Mouse (Mus musculus) intestine, embryonic 15.5 days (tissue): ENCODE data around the gene Dhx37. TPM values are rescaled to one million over a fixed set of nuclear protein-coding genes. Genes with fewer than 3 reads are reported as not detected.
A peak's percentile ranks its signal among the peaks of the same experiment; 100 is the strongest.
"Not testable (repeated sequence)": the region's sequence is repeated elsewhere in the genome, so short reads cannot be mapped to it uniquely, and the experiment has no call there.

Source experiments
- ATAC-seq: fragments of 200-750 bp; cut with Nextera tagmentation; 2 replicates; pipeline ENCODE4 v1.8.0; 2017; ENCODE audit warnings: moderate TSS enrichment, moderate library complexity
- H3K27ac ChIP-seq: fragments of 300-500 bp; sonication (generic); 2 replicates; pipeline ENCODE4 v1.5.1; 2015; ENCODE audit warnings: mild to moderate bottlenecking, inconsistent platforms
- H3K27me3 ChIP-seq: fragments of 300-500 bp; sonication (generic); replicated peaks from 2 replicates; pipeline ENCODE4 v1.6.1; 2015; ENCODE audit warnings: inconsistent platforms
- H3K36me3 ChIP-seq: fragments of 300-500 bp; sonication (generic); 2 replicates; pipeline ENCODE4 v1.6.1; 2015; ENCODE audit warnings: inconsistent platforms
- H3K4me1 ChIP-seq: fragments of 300-500 bp; sonication (generic); replicated peaks from 2 replicates; pipeline ENCODE4 v1.6.1; 2015; ENCODE audit warnings: inconsistent platforms
- H3K4me2 ChIP-seq: fragments of 300-500 bp; sonication (generic); replicated peaks from 2 replicates; pipeline ENCODE4 v1.6.1; 2015; ENCODE audit warnings: mild to moderate bottlenecking, inconsistent platforms
- H3K4me3 ChIP-seq: fragments of 300-500 bp; sonication (generic); replicated peaks from 2 replicates; pipeline ENCODE4 v1.5.1; 2015; ENCODE audit warnings: inconsistent platforms
- H3K9ac ChIP-seq: fragments of 300-500 bp; sonication (generic); 2 replicates; pipeline ENCODE4 v1.6.1; 2015; ENCODE audit warnings: inconsistent platforms
- H3K9me3 ChIP-seq: fragments of 300-500 bp; sonication (generic); 2 replicates; pipeline ENCODE4 v1.6.1; 2016; ENCODE audit warnings: inconsistent platforms
- WGBS: fragments of 180-500 bp; shearing (Covaris S2); methylation state at CpG from one replicate; pipeline ENCODE4 v1.1.7; 2015; 5-methylcytosine and 5-hydroxymethylcytosine counted together
- polyA plus RNA-seq: library from polyadenylated mRNA; unstranded; fragments of >200 nt; fragmentation: Nextera tagmentation; extraction: Ambion mirVana; gene quantifications from 2 replicates; pipeline ENCODE4 v1.2.1, GENCODE M21; 2015

Gene Dhx37
- polyA plus RNA-seq, 1 experiment from 2014 or later = 10.7 TPM

DNA sequence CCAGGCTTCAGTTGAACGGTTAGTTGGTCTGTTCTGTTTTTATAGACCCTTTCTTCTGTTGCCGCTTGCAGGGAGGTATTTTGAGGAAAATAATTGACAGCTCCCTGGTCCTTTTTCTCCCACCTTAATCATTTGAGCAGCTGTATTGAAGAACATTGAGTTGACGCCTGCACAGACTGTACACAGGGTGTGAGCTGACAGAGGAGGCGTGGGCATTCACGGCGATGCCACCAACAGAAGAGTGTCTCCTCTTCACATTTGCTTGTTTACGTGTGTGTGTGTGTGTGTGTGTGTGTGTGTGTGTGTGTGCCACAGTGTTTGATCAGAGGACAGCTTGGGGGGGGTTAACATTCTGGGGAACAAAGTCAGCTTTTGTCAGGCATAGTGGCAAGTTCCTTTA, 12.4 kb upstream of the Dhx37 start:
- 0 out of 2 replicates have a peak, but pooled peaks cover 4% of the 10 kb centered on the region for H3K36me3 ChIP-seq
- 79% methylated on average over 7 of the region's 7 CpGs for WGBS
- no peak overlapping the region for H3K4me2 ChIP-seq
- ATAC-seq = no peak
- no peak overlapping the region for H3K27ac ChIP-seq
- no peak overlapping the region for H3K4me3 ChIP-seq
- 0 out of 2 replicates have a peak, but pooled peaks cover 7% of the 10 kb centered on the region for H3K4me1 ChIP-seq
- no peaks in the 10 kb centered on the region for H3K27me3 ChIP-seq
- H3K9me3 ChIP-seq = no peaks in the 10 kb centered on the region
- H3K9ac ChIP-seq = no peak overlapping the region

DNA sequence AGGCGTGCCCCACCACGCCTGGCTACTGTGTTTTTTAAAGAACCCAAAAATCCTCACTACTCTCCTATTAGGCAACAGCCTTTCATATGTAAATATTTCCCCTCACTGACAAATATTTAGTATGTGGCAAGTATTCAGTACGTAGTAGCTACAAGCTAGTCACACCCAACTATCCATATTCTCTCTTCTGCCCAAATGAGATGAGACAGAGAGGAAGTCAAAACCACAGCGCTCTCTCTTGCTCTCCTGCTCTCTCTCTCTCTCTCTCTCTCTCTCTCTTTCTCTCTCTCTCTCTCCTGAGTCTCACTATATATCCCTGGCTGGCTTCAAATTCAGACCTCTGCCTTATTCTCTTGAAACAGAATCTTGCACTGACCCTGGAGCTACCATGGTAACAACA, 10.6 kb upstream of the Dhx37 start:
- ATAC-seq = no peak
- no peak overlapping the region for H3K4me2 ChIP-seq
- H3K36me3 ChIP-seq = 0 out of 2 replicates have a peak, but pooled peaks cover 3% of the 10 kb centered on the region
- no peak overlapping the region for H3K27ac ChIP-seq
- 0 out of 2 replicates have a peak, but pooled peaks cover 7% of the 10 kb centered on the region for H3K4me1 ChIP-seq
- 77% methylated on average over 4 of the region's 4 CpGs for WGBS
- no peaks in the 10 kb centered on the region for H3K27me3 ChIP-seq
- no peak overlapping the region for H3K9ac ChIP-seq
- H3K9me3 ChIP-seq = no peaks in the 10 kb centered on the region
- no peak overlapping the region for H3K4me3 ChIP-seq

DNA sequence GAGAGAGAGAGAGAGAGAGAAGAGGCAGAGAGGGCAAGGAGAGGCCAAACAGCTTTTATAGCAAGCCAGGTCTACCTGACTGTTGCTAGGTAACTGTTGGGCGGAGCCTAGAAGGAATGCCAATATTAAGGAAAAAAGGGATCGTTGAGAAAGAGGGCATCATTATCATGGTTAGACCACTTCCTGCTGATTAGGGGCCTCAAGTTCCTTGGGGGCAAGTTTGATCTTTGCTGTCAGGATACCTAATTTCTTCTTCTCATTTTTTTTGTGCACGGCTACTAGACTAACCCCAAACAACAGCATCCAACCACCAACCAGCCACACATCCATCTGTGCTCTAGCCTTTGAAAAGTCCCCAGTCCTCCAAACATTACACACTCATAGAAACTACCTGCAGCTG, 10.0 kb upstream of the Dhx37 start:
- no peak overlapping the region for H3K4me3 ChIP-seq
- no peak overlapping the region for H3K9ac ChIP-seq
- no peaks in the 10 kb centered on the region for H3K9me3 ChIP-seq
- no peaks in the 10 kb centered on the region for H3K27me3 ChIP-seq
- no peaks in the 10 kb centered on the region for H3K36me3 ChIP-seq
- WGBS = 78% methylated on average over 3 of the region's 3 CpGs
- H3K4me2 ChIP-seq = no peak overlapping the region
- H3K4me1 ChIP-seq = 0 out of 2 replicates have a peak, but pooled peaks cover 7% of the 10 kb centered on the region
- ATAC-seq = no peak
- H3K27ac ChIP-seq = no peak overlapping the region

DNA sequence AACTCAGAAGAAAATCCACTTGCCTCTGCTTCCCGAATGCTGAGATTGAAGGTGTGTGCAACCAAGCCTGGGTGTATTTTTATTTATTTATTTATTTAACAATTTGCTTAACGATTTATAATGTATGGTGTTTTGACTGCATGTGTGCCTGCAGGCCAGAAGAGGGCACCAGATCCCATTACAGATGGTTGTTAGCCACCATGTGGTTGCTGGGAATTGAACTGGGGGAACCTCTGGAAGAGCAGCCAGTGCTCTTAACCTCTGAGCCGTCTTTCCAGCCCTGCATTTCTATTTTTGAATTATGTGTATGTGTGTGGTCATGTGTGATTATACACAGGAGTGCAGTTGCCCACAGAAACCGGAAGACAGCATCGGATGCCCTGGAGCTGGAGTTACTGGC, 9.4 kb upstream of the Dhx37 start:
- Histone ChIP-seq H3K36me3 (no peaks in the 10 kb centered on the region), H3K27me3 (no peaks in the 10 kb centered on the region), H3K9me3 (no peaks in the 10 kb centered on the region), H3K27ac (no peak overlapping the region), H3K4me1 (0 out of 2 replicates have a peak, but pooled peaks cover 7% of the 10 kb centered on the region), H3K4me2 (no peak overlapping the region), H3K9ac (no peak overlapping the region), H3K4me3 (no peak overlapping the region)
- 85% methylated on average over 5 of the region's 5 CpGs for WGBS
- no peak for ATAC-seq

DNA sequence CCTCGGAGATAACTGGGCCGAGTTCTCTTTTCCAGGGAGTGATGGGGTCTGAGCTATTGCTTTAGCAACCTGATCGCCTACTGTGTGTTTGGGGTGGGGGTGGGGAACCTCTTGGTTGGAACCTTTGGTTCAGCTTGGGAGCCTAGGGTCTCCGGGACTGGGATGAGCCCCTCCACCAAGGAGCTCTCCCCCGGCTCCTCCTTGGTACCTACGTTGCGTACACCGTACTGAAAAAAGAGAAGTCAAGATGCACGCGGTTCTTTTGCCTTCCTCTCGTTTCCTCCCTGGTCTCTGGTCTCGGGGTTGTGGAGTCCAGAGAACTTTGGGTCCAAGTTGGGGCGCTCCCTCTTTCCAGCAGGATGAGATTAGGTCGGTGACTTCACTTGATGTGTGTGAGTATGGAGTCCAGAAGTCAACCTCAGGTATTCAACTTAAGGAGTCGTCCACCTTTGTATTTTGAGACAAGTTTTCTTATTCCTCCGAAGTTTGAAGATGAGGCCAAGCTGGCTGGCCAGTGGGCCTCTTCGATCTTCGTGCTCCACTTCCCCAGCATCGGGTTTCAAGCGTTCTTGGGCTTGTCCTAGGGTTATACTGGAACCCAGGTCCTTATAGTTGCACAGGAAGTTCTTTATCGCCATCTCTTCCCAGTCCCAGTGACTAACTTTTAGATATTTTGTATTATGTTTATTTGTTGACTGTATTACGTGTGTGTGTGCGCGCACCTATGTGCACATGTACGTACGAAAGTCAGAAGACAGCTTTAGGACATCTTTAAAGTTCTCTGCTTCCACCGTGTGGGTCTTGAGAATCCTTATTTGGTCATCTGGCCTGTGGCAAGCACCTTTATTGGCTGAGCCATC, 8.4 kb upstream of the Dhx37 start:
- WGBS = 20% methylated on average over 27 of the region's 27 CpGs
- H3K4me2 ChIP-seq = peak overlapping the region; percentile 84
- peak overlapping the region; percentile 95 for H3K9ac ChIP-seq
- no peaks in the 10 kb centered on the region for H3K9me3 ChIP-seq
- no peaks in the 10 kb centered on the region for H3K27me3 ChIP-seq
- H3K4me1 ChIP-seq = 0 out of 2 replicates have a peak, but pooled peaks cover 7% of the 10 kb centered on the region
- H3K27ac ChIP-seq = peak overlapping the region; percentile 88
- peak; percentile 18 for ATAC-seq
- peak overlapping the region; percentile 96 for H3K4me3 ChIP-seq
- no peaks in the 10 kb centered on the region for H3K36me3 ChIP-seq

DNA sequence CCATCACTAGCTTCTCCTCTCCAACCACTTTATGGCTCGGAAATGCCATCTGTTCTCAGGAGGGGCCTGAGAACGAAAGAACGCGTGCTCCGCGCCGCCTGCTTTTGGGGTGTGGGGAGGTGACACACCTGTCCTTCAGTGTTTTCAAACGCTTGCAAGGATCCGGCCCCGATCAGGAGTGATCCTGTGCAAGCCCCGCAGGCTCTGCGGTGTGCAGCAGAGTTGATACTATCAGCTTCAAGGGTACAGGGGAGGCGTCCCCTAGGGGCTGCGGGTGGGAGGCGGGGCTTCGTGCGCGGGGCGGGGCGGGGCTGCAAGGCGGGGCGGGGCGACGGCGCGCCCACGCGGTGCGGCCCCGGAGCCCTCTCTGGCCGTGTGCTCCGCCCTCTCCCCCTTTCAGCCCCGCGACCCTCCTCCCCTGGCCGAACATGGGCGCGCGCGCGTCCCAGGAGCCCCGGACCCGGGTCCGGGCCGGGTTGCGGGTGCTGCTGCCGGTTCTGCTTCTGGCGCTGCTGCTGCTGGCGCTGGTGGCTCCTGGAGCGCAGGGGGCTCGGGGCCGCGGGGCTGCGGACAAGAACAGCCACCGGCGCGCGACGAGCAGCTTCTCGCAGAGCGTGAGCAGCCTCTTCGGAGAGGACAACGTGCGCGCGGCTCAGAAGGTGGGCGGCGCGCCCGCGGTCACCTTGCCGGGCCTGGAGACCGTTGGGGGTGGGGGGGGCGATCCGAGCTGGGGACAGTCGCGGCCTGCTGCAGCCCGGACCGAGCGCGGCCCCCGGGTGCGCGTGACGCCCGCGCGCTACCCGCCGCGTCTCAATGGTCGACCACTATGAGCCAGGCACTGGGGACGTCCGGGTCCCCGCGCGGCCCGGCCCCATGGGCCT, 7.6 kb upstream of the Dhx37 start, which contains the start of gene Bri3bp:
Gene Bri3bp (plus strand): TSS at position 335 of the 881 bp plus-strand sequence.
- Histone ChIP-seq H3K4me3 (peak within 1 kb of the TSS; percentile 96), H3K9me3 (no peaks in the 10 kb centered on the region), H3K9ac (peak within 1 kb of the TSS; percentile 95), H3K4me2 (peak within 1 kb of the TSS; percentile 84), H3K36me3 (no peaks in the 10 kb centered on the region), H3K27me3 (no peaks in the 10 kb centered on the region), H3K27ac (peak within 1 kb of the TSS; percentile 88), H3K4me1 (0 out of 2 replicates have a peak, but pooled peaks cover 7% of the 10 kb centered on the region)
- ATAC-seq = peak; percentile 95
- WGBS = under 1% methylated on average over 86 of the region's 97 CpGs

DNA sequence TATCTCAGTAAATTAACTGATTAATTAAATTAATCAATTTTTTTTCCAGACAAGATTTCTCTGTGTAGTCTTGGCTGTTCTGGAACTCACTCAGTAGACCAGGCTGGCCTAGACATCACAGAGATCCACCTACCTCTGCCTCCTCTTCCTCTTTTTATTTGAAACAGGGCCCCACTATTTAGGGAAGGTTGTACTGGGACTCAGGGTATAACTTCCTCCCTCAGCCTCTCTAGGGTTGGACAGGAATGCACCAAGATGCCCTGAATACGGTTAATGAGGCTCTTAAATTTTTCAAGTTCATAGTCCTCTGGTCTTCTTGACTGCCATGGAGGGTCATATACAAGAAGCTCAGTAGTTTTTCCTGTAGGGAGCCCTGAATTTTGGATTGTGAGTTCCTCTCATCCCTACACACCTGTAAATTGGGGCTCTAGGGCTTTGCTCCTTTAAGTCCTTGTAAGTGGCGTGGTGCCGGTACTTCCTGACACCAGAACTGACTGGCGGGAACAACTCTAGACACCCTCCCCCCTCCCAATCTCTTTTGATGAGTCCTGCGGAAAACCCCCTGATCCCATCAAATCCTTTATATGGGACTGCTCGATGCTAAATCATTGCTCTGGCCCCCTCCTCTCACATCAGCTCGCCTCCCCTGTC, 6.8 kb upstream of the Dhx37 start:
- H3K36me3 ChIP-seq = no peaks in the 10 kb centered on the region
- H3K27me3 ChIP-seq = no peaks in the 10 kb centered on the region
- peak overlapping the region; percentile 95 for H3K9ac ChIP-seq
- H3K4me3 ChIP-seq = peak overlapping the region; percentile 96
- WGBS = 4% methylated on average over 7 of the region's 7 CpGs
- no peaks in the 10 kb centered on the region for H3K9me3 ChIP-seq
- H3K4me1 ChIP-seq = 0 out of 2 replicates have a peak, but pooled peaks cover 7% of the 10 kb centered on the region
- ATAC-seq = peak; percentile 18; the same call in 1 of the 2 replicates
- H3K4me2 ChIP-seq = peak overlapping the region; percentile 84
- H3K27ac ChIP-seq = peak overlapping the region; percentile 88

DNA sequence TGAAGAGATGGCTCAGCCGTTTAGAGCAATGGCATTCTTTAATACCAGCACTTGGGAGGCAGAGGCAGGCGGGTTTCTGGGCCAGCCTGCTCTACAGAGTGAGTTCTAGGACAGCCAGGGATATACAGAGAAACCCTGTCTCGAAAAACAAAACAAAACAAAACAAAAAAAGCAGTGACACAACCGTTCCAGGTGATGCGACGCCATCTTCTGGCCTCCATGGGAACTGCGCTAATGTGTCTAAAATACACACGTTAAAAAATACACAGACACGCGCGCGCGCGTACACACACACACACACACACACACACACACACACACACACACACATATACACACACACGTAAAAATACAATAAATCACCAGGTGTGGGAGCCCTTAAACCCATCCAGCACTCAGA, 426 bp upstream of the Dhx37 start:
- 57% methylated on average over 15 of the region's 15 CpGs for WGBS
- ATAC-seq = not testable (repeated sequence)

DNA sequence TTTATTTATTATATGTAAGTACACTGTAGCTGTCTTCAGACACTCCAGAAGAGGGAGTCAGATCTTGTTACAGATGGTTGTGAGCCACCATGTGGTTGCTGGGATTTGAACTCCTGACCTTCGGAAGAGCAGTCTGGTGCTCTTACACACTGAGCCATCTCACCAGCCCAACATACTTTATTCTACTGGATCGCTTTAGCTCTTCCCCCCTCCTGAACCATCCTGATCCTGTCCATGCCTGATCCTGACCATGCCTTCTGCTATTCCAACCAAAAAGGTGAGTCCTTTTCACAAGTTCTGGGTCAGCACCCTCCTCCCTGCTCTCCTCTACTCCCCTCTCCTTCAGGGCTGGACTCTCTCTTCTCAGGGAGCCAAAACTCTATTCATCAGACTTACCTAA, 1.6 kb downstream of the Dhx37 start:
- ATAC-seq, H3K4me3 ChIP-seq, H3K9ac ChIP-seq, H3K4me1 ChIP-seq, H3K27me3 ChIP-seq, H3K27ac ChIP-seq, H3K9me3 ChIP-seq: not testable (repeated sequence)
- Histone ChIP-seq H3K4me2 (peak overlapping the region; percentile 85; the same call in 1 of the 2 replicates), H3K36me3 (peaks cover 33% of the 10 kb centered on the region)
- WGBS = 88% methylated on average over 2 of the region's 2 CpGs

More for the DNA sequence above, 426 bp upstream of the Dhx37 start:
- H3K36me3 ChIP-seq = peaks cover 19% of the 10 kb centered on the region
- H3K9me3 ChIP-seq, H3K4me1 ChIP-seq, H3K9ac ChIP-seq, H3K27ac ChIP-seq, H3K27me3 ChIP-seq: not testable (repeated sequence)
- peak overlapping the region; percentile 93 for H3K4me3 ChIP-seq
- peak overlapping the region; percentile 85 for H3K4me2 ChIP-seq

DNA sequence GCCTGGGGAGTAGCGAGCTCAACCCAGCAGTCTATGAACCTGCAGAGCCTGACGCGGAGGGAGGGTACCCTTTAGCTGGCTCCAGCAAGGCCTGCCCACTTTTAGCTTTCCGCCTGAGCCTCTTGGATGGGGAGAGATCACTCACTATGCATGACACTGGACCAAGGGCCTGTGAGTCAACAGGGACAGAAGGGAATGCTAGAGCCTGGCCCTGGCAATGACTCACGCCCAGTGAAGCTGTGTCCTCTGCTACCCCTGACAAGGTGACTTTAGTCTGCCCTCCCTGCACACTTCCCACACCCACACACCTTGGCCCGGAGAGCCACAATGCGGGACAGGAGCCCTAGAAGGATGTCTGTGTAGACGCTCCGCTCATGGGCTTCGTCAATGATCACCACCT, 7.6 kb downstream of the Dhx37 start:
- no peak overlapping the region for H3K9ac ChIP-seq
- 96% methylated on average over 10 of the region's 10 CpGs for WGBS
- H3K36me3 ChIP-seq = peaks cover 76% of the 10 kb centered on the region
- H3K4me3 ChIP-seq = no peak overlapping the region
- H3K4me2 ChIP-seq = no peak overlapping the region
- no peaks in the 10 kb centered on the region for H3K9me3 ChIP-seq
- no peaks in the 10 kb centered on the region for H3K4me1 ChIP-seq
- H3K27me3 ChIP-seq = no peaks in the 10 kb centered on the region
- H3K27ac ChIP-seq = no peak overlapping the region
- ATAC-seq = no peak

DNA sequence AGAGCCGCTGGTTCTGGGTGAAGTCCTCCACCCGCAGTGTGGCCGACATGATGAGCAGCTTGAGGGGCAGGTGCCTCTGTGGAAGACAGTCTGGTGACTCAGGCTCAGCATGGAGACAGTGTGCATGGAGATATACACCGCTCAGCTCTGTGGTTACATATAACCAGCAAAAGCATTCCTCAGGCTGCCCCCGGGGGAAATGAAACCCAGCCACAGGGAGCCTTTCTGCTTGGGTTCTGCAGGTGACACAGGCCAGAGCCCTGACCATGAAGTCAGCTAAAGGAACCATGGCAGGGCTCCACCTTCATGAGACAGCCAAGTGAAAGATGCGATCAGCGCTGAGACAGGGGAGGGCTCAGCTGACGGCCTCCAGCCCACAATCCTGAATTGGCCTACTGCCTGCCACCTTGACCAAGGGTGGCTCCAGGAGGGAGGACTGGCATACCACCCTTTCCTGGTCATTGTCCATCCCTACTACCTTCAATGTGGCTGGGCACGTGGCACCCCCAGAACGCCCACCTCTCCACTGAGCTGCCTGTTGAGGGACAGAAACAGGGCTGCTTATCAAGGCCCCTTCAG, 8.1 kb downstream of the Dhx37 start:
- Histone ChIP-seq H3K4me3 (no peak overlapping the region), H3K4me1 (no peaks in the 10 kb centered on the region), H3K4me2 (no peak overlapping the region), H3K9me3 (no peaks in the 10 kb centered on the region), H3K27me3 (no peaks in the 10 kb centered on the region), H3K36me3 (peaks cover 76% of the 10 kb centered on the region), H3K9ac (no peak overlapping the region), H3K27ac (no peak overlapping the region)
- no peak for ATAC-seq
- 93% methylated on average over 10 of the region's 10 CpGs for WGBS
